Mouse (Mus musculus) monocyte, adult 2 months (primary cell): ENCODE results near the gene Lamc2.
A peak's percentile ranks its signal among the peaks of the same experiment; 100 is the strongest.
"Not testable (repeated sequence)": the region's sequence is repeated elsewhere in the genome, so short reads cannot be mapped to it uniquely, and the experiment has no call there.

Experiments used
- DNase-seq, 2 experiments: peaks; one replicate each; pipeline ENCODE4 v3.0.0; 2022; ENCODE audit warnings: low spot score in 2 of 2, low read depth in 1 of 2

Gene Lamc2

DNA sequence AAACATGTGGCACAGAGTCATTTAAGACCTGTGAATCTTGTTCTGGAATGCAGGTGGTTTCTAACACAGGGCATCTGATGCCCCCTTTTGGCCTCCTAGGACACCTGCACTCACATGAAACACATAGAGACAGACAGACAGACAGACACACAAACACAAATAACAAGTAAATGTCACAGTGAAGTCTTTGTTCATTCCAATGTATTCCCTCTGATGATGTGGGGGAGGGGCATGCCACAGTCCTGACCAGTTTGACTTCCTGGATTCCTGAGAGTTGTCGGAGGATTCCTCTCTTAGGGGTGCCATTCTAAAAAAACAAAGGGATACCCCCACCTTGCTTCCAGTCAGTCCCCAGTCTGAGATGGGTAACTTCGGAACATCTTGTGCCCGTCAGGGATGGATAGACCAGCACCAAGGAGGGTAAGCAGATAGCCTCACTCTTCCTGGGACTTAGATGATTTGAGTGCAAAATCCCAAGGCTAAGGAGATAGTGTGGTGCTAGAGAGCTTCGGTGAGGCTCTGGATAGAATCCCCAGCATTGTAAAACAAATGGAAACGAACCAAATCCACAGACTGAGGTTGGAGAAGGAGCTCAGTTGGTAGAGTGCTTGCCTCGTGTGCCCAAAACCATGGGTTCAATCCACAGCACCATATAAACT is 89.1 kb downstream of the Lamc2 start:
- no peak for DNase-seq

DNA sequence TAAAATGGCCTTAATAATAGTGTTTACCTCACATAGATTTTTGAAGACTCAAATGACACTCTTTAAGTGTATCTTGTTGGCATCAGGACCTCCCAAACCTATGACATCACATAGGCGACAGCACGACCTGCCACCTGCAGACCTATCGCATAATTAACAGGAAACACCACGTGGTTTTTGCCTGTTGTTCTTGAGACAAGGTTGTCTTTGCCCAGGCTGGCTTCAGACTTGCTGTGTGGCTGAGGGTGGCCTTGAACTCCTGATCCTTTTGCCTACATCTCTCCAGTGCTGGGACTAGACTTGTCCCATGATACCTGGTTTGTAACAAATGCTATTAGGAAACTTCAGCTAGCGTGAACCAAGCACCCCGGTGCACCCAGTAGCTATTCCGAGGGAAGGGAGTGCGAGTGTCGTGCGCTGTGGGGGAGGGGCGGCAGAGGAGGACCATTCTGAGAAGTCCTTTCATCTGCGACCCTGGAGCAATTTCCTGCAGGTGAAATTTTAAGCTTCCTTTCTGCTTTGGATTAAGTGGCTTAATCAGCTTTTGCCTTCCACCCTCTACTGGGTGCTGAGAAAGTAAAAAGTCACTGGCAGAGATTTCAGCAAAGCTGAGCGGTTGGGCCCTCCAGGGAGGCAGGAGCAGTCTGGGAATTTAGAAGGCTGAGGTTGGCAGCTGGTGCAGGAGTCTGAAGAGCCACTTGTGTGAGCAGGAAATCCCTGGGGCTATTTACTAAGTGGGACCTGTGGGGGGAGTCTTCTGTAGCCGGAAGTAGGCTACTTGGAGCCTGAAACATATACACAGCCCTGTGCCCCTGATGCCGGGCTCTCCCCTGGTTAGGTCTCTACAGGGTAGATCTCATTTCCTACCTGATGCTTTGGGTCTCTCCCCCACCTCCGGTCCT is 90.2 kb downstream of the Lamc2 start:
- DNase-seq, result no peak

DNA sequence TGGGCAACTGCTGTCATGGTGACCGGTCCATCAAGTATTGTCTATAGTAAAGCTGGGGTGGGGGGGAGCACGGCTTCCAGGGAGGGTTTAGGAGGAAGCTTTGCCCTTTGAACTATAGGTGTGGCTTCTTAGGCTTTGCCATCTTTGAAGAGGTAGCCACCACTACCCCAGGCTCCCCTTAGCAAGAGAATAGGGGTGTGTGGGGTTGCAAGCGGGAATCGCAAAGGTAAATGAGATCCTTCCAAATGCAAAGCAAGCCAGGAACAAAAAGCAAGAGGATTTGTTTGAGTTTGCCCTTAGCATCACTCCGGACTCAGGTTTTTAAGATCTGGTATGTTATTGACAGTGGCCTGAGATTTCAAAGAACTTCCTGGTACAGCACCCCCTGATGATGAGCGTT is 90.9 kb downstream of the Lamc2 start:
- no peak for DNase-seq

DNA sequence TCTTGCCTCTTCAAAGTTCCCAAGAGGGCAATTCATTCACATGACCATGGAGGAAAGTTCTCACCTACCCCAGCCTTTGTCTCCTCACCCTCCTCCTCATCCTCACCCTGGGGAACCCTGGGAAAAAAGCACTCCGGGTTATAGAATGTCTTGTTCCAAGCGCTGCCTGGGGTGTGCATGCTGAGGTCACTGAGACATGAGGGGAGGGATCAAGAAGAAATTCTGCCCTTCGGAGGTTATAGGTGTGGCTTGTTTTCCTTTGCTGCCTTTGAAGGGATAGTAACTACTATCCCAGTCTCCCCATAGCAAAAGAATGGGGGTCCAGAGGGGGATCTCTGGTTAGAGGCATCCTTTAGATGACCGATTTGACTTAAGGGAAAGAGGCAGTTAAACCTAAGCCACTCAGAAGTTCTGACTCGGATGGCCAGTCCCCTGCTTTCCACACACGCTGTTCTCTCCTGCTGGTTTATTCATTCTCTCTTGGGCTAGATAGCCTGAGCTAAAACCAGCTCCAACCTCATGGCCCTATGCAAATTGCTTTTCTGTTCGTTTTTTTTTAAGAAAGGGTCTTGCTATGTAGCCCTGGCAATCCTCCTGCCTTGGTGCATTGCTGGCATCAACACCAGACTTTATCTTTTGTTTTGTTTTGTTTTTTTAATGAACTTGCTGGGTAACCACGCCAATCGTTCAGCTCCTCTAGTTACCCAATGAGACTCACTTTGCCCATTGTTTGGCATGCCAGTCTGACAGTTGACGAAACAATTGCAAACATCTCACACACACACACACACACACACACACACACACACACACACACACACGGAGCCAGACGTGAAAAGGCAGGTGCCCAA is 91.8 kb downstream of the Lamc2 start:
- DNase-seq, result no peak

DNA sequence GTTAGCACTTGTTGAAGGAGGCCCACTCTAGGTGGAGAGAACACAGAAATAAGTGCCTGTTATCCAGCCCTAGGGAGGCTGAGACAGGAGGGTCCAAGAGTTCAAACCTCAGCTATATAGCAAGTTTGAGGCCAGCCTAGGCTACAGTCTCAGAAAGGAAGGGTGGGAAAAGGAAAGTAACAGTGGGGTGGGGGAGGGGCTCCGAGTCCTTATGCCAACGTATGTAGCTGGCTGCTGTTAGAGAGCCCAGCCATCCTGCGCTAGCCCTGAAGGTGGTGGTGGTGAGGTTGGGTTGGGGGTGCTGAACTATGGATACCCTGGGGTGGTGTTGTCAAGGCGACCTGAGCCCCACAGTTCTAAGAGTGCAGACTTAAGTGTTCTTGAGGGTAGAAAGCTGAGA is 92.7 kb downstream of the Lamc2 start:
- DNase-seq, result no peak

DNA sequence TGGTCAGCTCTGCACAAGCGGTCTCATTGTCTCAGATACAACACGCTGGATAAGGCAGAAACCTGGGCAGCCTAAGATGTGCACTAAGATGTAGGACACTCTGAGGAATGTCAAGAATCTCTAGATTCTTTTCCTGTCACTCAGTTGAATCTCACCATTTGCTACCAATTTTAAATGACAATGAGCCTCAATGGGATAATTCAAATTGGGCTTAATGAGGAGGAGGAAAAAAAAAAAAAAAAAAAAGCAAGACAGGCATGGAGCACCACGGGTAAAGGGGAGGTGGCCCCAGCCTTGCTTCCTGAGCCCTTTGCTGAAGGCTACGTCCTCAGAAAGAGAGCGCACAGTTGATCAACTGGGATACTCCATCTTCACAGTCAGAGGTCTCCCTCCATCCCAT is 93.1 kb downstream of the Lamc2 start:
- no peak for DNase-seq

DNA sequence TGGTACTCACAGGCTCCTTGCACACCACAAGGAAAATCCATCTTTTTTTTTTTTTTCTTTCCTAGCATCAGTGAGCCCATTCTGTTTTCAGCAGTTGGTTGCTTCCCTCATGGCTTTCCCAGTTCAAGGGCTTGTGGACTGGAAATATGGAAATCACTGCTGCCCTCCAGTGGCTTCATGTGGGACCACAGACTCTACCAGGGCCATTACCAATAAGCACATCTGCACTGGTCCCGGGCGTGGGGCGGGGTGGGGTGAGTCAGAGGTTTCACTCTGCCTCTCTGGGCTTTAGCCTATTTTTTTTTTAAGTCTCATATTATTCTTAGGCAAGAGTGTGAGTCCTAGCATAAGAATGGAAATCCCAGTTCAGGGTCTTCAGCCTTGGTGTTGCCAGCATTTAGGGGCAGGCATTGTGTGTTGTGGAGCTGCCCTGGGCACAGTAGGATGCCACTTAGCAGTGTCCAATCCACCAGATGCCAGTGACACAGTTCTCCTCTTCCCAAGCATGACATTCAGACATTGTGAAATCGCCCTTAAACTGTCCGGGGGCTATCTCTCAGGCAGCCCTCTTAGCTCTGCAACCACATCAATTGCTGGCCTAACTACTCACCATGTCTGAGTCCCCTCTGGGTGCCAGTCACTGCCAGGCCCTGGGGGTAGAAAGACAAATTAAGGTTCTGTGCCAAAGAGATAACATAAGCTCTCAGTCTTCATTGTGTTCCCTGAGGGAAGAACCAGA is 93.8 kb downstream of the Lamc2 start:
- DNase-seq, result peak in 1 of 2 experiments; percentile 8

DNA sequence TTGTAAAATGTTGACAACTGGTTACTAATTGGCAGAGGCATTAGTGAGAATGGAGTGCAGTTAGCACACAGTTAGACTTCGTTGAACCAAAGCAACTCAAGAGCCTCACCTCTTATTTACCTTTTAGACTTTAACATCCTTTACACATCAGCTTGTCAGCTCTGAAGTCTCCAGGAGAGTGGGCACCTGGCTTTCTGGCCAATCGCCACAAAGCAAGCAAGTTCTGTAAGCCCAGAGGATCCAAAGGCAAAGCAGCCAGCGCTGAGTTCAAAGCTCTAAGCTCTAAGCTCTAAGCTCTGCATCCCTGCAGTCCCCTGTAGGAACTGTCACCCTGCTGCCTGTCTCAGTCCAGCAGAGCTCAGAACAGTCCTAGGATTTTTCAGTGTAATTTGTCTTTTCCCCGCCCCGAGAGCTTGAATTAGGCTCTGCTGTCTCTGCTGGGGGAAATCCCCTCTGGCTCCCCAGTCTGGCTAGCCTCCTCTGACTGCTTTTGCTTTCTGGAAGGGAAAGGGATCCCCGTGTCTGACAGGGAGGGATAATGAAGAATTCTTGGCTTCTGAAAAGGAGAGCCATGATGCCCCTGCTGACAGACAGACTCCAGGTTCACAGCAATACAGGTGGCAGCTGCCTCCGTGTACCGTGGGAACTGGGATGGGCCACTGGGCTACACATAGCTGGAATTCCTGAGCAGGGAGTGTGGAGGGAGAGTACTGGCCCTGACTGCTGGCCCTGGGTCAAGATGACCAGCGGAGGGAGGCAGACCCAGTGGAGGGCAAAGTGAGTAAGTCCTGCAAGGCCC is 94.6 kb downstream of the Lamc2 start:
- no peak for DNase-seq

DNA sequence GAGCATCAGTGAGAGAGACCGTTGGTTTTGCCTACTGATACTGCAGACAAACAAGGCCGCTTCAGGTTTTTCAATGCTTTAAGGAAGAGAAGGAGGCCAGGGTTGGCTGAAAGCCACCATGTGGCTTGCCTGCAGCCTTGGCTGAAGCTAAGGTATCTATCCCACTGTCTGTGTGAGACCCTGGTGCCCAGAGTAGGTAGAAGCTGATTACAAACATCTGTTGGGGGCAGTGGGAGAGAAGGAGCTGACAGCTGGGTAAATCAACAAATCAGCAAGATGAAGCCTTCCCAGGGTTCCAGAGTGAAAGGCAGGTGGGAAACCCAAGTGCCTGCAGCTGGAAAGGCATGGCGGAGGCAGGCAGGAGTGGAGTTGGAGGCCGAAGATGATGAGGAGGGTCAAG is 95.4 kb downstream of the Lamc2 start:
- no peak for DNase-seq

DNA sequence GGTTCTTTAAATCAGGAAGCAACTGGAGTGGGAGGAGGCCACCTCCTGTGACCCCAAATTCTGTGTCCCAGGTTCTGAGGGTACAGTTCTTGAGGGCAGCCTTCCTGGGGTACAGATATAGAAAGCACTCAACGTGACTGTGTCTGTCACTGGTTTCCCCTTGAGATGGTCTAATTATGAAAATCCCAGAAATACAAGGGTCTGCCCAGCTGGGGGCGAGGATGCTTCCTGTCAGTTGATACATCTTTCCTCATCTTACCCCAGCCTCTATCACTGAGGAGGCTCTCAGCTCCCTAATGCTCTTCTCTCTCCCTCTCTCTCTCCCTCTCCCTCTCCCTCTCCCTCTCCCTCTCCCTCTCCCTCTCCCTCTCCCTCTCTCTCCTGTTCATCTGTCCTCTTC is 96.2 kb downstream of the Lamc2 start:
- DNase-seq, result no peak

DNA sequence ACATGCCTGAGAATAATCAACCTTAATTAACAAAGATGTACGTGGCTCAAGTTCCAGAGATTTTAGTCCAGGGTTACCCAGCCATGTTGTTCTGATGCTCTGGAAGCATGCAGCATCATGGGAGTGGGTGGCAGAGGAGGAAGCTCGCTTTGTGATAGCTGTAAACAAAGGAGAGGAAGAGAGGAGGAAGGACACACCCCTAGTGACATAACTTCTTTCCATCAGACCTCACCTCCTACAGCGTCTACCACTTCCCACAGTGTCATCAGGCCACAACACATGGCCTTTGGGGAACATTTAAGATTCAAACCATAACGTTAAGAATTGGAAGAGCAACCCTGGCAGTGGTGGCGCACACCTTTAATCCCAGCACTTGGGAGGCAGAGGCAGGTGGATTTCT is 98.5 kb downstream of the Lamc2 start:
- no peak for DNase-seq

DNA sequence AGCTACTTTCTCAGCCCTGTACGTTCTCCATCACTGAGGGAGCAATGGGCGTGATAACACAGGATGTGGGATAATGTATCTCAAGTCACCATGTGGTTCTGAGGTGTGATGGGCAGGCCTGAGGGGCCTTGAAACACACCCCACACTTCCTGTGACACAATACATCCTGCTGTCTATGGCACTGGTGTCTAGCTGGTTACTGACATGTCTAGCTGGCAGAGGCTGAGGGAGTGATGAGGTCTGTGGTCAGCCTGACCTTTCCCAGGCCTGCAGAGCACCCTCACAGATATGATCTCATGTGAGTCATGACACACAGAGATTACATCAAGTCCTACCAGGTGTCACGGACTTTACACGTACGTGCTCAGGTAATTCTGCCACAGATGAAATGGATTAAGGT is 101.0 kb downstream of the Lamc2 start:
- DNase-seq, result no peak

DNA sequence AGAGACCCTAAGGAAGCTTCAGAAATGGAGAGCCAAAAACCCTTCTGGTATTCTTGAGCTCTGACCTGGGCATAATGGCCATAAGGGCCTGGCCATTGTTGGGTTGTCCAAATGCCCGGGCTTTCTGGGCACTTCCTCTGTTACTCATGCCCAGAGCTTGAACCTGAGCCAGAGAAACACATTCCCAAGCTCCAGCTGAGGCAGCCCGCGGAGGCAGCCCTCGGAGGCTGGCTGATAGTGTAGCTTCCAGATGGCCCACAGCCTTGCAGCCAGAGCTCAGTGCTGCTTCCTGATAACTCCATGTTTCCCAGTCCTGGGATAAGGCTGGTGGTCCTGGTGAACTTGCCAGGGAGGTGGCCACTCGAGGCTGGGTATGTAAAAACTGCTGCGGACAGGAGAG is 102.1 kb downstream of the Lamc2 start:
- DNase-seq, result no peak

DNA sequence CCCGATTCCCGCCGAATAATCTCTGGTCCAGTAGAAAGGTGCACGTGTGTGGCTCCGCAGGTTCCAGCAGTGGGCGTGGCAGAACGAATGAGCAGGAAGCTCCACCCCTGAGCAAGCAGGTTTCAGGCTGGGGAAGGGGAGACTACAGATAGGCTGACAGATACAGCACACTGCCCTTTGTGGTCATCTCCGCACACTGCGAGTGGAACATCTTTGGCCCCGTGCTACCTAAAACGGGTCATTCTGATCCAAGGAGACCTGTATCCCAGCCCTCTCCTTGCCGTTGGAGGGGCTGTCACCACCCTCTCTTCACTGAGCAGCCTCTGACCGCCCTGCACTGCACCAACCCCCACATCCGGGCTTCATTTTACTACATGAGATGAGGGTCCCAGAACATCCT is 103.0 kb downstream of the Lamc2 start:
- not testable (repeated sequence) for DNase-seq

DNA sequence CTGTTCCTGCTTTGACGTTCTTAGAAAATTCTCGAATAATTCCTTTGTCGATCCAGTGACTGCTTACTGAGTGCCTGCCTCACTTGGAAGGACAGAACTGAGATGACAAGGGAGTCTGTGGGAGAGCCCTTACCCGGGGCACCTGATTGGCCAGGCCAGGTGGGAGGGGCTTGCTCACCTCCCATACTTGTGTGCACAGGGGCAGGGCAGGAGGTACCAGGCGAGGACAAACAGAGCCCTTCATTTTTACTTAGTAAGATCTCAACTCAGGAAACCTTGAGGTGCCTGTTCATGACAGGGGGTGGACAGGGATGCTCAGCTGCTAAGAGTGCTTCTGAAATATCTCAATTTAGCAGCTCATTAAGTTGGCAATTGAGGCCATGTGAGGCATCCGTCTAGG is 110.3 kb downstream of the Lamc2 start:
- DNase-seq, result no peak

DNA sequence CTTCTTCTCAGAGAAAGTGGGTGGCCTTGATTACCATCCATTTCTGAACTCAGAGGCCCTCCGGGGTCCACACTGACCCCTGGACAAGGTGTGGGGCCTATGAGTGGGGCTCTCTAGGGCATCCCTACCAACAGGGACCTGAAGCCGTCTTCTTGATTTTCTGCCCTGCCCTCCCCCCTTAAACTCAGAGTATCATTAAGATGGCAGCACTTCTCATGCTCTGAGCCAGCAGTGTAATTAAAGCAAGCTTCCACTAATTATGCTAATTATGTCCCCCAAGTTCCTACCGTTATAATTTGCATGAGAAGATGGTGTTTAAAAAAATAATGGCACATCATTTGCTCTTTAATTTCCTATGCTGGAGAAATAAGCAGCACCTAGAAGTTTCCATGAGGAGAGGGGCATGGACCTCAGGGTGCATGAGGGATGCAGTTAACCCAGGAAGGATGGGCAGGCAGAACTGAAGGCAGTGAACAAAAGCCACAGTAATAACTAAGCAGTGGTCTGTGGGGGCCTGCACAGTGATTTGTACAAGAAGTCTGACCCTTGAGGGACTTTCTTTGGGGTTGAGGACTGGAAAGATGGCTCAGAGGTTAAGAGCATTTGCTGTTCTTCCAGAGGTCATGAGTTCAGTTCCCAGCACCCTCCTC is 111.0 kb downstream of the Lamc2 start:
- no peak for DNase-seq

DNA sequence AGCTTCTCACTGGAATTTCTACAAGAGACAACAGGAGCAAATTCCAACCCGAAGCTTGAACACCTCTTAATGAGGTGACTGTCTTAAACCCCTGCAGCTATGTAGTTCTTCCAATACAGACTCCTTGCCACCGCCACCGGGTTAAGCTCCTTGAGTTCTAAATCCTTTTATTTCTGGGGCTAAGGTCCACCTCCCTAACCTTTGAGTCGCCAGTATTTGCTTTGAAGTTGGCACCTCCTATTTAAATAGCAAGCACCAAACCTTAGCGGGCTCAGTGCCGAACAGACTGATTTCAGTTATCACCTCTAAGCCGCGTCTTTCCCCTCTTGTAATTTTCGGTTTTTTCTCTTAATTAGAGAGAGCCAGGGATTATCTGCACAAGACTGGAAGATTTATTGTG is 112.8 kb downstream of the Lamc2 start:
- no peak for DNase-seq
